Mouse (Mus musculus): ENCODE measurements around the gene Shb. TPM values are rescaled to one million over a fixed set of nuclear protein-coding genes. Genes with fewer than 3 reads are reported as not detected.

Gene Shb
- polyA plus RNA-seq, 1 experiment from 2014 or later = 5.8 TPM

- DNase-seq (ENCODE audit: low spot score) (no peak), ATAC-seq (replicated peaks; ENCODE audit: insufficient number of reproducible peaks, low FRiP score, low TSS enrichment, low read depth) (no peak)
- Histone ChIP-seq H3K36me3 (replicated peaks; ENCODE audit: control insufficient read depth, insufficient read depth, low read depth, low read length) (no peaks in the 10 kb centered on the region), H3K9ac (replicated peaks; ENCODE audit: low read length) (no peak overlapping the region), H3K9me3 (replicated peaks; ENCODE audit: control insufficient read depth, low read length) (no peaks in the 10 kb centered on the region; the same call in 1 of the 2 replicates), H3K27me3 (ENCODE audit: control insufficient read depth, insufficient read depth, low read length) (no peaks in the 10 kb centered on the region), H3K4me1 (ENCODE audit: control insufficient read depth, insufficient read depth, low read length) (peaks cover 14% of the 10 kb centered on the region), H3K27ac (replicated peaks; ENCODE audit: low read depth, low read length) (no peak overlapping the region), H3K4me3 (ENCODE audit: low read depth, low read length) (no peak overlapping the region), H3K4me2 (ENCODE audit: low read depth, low read length) (no peak overlapping the region)
- 89% methylated on average over 4 of the region's 4 CpGs for WGBS
These were observed 58.1 kb downstream of the Shb start for GRCm38 (mm10) chr4:45474131-45474530.

GRCm38 (mm10) chr4:45473129-45473528 lies 59.1 kb downstream of the Shb start:
- H3K9ac ChIP-seq (replicated peaks; ENCODE audit: low read length) = no peak overlapping the region
- no peaks in the 10 kb centered on the region for H3K27me3 ChIP-seq (ENCODE audit: control insufficient read depth, insufficient read depth, low read length)
- H3K27ac ChIP-seq (replicated peaks; ENCODE audit: low read depth, low read length) = no peak overlapping the region
- H3K4me1 ChIP-seq (ENCODE audit: control insufficient read depth, insufficient read depth, low read length) = peaks cover 8% of the 10 kb centered on the region
- H3K36me3 ChIP-seq (replicated peaks; ENCODE audit: control insufficient read depth, insufficient read depth, low read depth, low read length) = no peaks in the 10 kb centered on the region
- H3K4me2 ChIP-seq (ENCODE audit: low read depth, low read length) = no peak overlapping the region
- ATAC-seq (replicated peaks; ENCODE audit: insufficient number of reproducible peaks, low FRiP score, low TSS enrichment, low read depth) (peak; percentile 70), DNase-seq (ENCODE audit: low spot score) (no peak)
- no peaks in the 10 kb centered on the region; the same call in 1 of the 2 replicates for H3K9me3 ChIP-seq (replicated peaks; ENCODE audit: control insufficient read depth, low read length)
- no peak overlapping the region for H3K4me3 ChIP-seq (ENCODE audit: low read depth, low read length)
- 40% methylated on average over 11 of the region's 11 CpGs for WGBS

- H3K9ac ChIP-seq (replicated peaks; ENCODE audit: low read length) = no peak overlapping the region
- no peak overlapping the region for H3K4me3 ChIP-seq (ENCODE audit: low read depth, low read length)
- peaks cover 8% of the 10 kb centered on the region for H3K4me1 ChIP-seq (ENCODE audit: control insufficient read depth, insufficient read depth, low read length)
- H3K27me3 ChIP-seq (ENCODE audit: control insufficient read depth, insufficient read depth, low read length) = no peaks in the 10 kb centered on the region
- 56% methylated on average over 6 of the region's 6 CpGs for WGBS
- no peaks in the 10 kb centered on the region for H3K36me3 ChIP-seq (replicated peaks; ENCODE audit: control insufficient read depth, insufficient read depth, low read depth, low read length)
- no peak overlapping the region for H3K27ac ChIP-seq (replicated peaks; ENCODE audit: low read depth, low read length)
- DNase-seq (ENCODE audit: low spot score) (no peak), ATAC-seq (replicated peaks; ENCODE audit: insufficient number of reproducible peaks, low FRiP score, low TSS enrichment, low read depth) (0 out of 2 replicates have a peak, but pooled peaks have one; percentile 34)
- H3K4me2 ChIP-seq (ENCODE audit: low read depth, low read length) = no peak overlapping the region
- no peaks in the 10 kb centered on the region; the same call in 1 of the 2 replicates for H3K9me3 ChIP-seq (replicated peaks; ENCODE audit: control insufficient read depth, low read length)
These were observed 59.6 kb downstream of the Shb start for GRCm38 (mm10) chr4:45472706-45473105.

- Histone ChIP-seq H3K4me1 (ENCODE audit: control insufficient read depth, insufficient read depth, low read length) (peaks cover 8% of the 10 kb centered on the region), H3K4me3 (ENCODE audit: low read depth, low read length) (no peak overlapping the region), H3K36me3 (replicated peaks; ENCODE audit: control insufficient read depth, insufficient read depth, low read depth, low read length) (no peaks in the 10 kb centered on the region), H3K9me3 (replicated peaks; ENCODE audit: control insufficient read depth, low read length) (no peaks in the 10 kb centered on the region; the same call in 1 of the 2 replicates), H3K27me3 (ENCODE audit: control insufficient read depth, insufficient read depth, low read length) (no peaks in the 10 kb centered on the region), H3K4me2 (ENCODE audit: low read depth, low read length) (no peak overlapping the region), H3K9ac (replicated peaks; ENCODE audit: low read length) (no peak overlapping the region), H3K27ac (replicated peaks; ENCODE audit: low read depth, low read length) (no peak overlapping the region)
- no peak for DNase-seq (ENCODE audit: low spot score)
- 0 out of 2 replicates have a peak, but pooled peaks have one; percentile 36 for ATAC-seq (replicated peaks; ENCODE audit: insufficient number of reproducible peaks, low FRiP score, low TSS enrichment, low read depth)
- 51% methylated on average over 11 of the region's 11 CpGs for WGBS
These were observed 60.4 kb downstream of the Shb start for GRCm38 (mm10) chr4:45471654-45472556.

- peaks cover 8% of the 10 kb centered on the region for H3K4me1 ChIP-seq (ENCODE audit: control insufficient read depth, insufficient read depth, low read length)
- 75% methylated on average over 6 of the region's 6 CpGs for WGBS
- H3K27me3 ChIP-seq (ENCODE audit: control insufficient read depth, insufficient read depth, low read length) = no peaks in the 10 kb centered on the region
- ATAC-seq (replicated peaks; ENCODE audit: insufficient number of reproducible peaks, low FRiP score, low TSS enrichment, low read depth) (no peak), DNase-seq (ENCODE audit: low spot score) (no peak)
- no peak overlapping the region for H3K4me2 ChIP-seq (ENCODE audit: low read depth, low read length)
- H3K27ac ChIP-seq (replicated peaks; ENCODE audit: low read depth, low read length) = no peak overlapping the region
- no peaks in the 10 kb centered on the region; the same call in 1 of the 2 replicates for H3K9me3 ChIP-seq (replicated peaks; ENCODE audit: control insufficient read depth, low read length)
- no peak overlapping the region for H3K4me3 ChIP-seq (ENCODE audit: low read depth, low read length)
- H3K36me3 ChIP-seq (replicated peaks; ENCODE audit: control insufficient read depth, insufficient read depth, low read depth, low read length) = no peaks in the 10 kb centered on the region
- no peak overlapping the region for H3K9ac ChIP-seq (replicated peaks; ENCODE audit: low read length)
These were observed 63.2 kb downstream of the Shb start for GRCm38 (mm10) chr4:45469057-45469456.

- no peak overlapping the region for H3K27ac ChIP-seq (replicated peaks; ENCODE audit: low read depth, low read length)
- no peaks in the 10 kb centered on the region; the same call in 1 of the 2 replicates for H3K9me3 ChIP-seq (replicated peaks; ENCODE audit: control insufficient read depth, low read length)
- H3K4me2 ChIP-seq (ENCODE audit: low read depth, low read length) = no peak overlapping the region
- DNase-seq (ENCODE audit: low spot score) (no peak), ATAC-seq (replicated peaks; ENCODE audit: insufficient number of reproducible peaks, low FRiP score, low TSS enrichment, low read depth) (no peak)
- H3K36me3 ChIP-seq (replicated peaks; ENCODE audit: control insufficient read depth, insufficient read depth, low read depth, low read length) = no peaks in the 10 kb centered on the region
- H3K4me1 ChIP-seq (ENCODE audit: control insufficient read depth, insufficient read depth, low read length) = peaks cover 8% of the 10 kb centered on the region
- no peak overlapping the region for H3K4me3 ChIP-seq (ENCODE audit: low read depth, low read length)
- H3K27me3 ChIP-seq (ENCODE audit: control insufficient read depth, insufficient read depth, low read length) = no peaks in the 10 kb centered on the region
- no peak overlapping the region for H3K9ac ChIP-seq (replicated peaks; ENCODE audit: low read length)
- WGBS = 73% methylated on average over 6 of the region's 6 CpGs
These were observed 63.8 kb downstream of the Shb start for GRCm38 (mm10) chr4:45468507-45468906.

- H3K27ac ChIP-seq (replicated peaks; ENCODE audit: low read depth, low read length) = no peak overlapping the region
- no peak overlapping the region for H3K9ac ChIP-seq (replicated peaks; ENCODE audit: low read length)
- DNase-seq (ENCODE audit: low spot score) = no peak
- no peaks in the 10 kb centered on the region; the same call in 1 of the 2 replicates for H3K9me3 ChIP-seq (replicated peaks; ENCODE audit: control insufficient read depth, low read length)
- no peak for ATAC-seq (replicated peaks; ENCODE audit: insufficient number of reproducible peaks, low FRiP score, low TSS enrichment, low read depth)
- H3K4me3 ChIP-seq (ENCODE audit: low read depth, low read length) = no peak overlapping the region
- H3K27me3 ChIP-seq (ENCODE audit: control insufficient read depth, insufficient read depth, low read length) = no peaks in the 10 kb centered on the region
- no peaks in the 10 kb centered on the region for H3K36me3 ChIP-seq (replicated peaks; ENCODE audit: control insufficient read depth, insufficient read depth, low read depth, low read length)
- peaks cover 3% of the 10 kb centered on the region; the same call in 1 of the 2 replicates for H3K4me1 ChIP-seq (ENCODE audit: control insufficient read depth, insufficient read depth, low read length)
- no peak overlapping the region for H3K4me2 ChIP-seq (ENCODE audit: low read depth, low read length)
- 74% methylated on average over 12 of the region's 12 CpGs for WGBS
These were observed 65.0 kb downstream of the Shb start for GRCm38 (mm10) chr4:45467115-45467912.
